Mouse (Mus musculus) large intestine, adult 2 months (tissue): ENCODE measurements around the gene Ggt5. TPM values are rescaled to one million over a fixed set of nuclear protein-coding genes. Genes with fewer than 3 reads are reported as not detected.

ENCODE experiments used
- DNase-seq: peaks from one replicate; pipeline ENCODE4 v3.0.0-alpha.2; 2012; ENCODE audit warnings: low read depth, low spot score
- WGBS: fragments of 180-500 bp; shearing (Covaris S2); methylation state at CpG from one replicate; pipeline ENCODE4 v1.1.7; 2018; 5-methylcytosine and 5-hydroxymethylcytosine counted together
- polyA plus RNA-seq: library from polyadenylated mRNA; depleted of rRNA; stranded (reverse); fragments of >200 nt; gene quantifications from 2 replicates; pipeline ENCODE4 v1.2.3, GENCODE M21; 2012; rRNA removed

Gene Ggt5
- 16.0 and 26.1 TPM in 2 replicates for polyA plus RNA-seq

DNA sequence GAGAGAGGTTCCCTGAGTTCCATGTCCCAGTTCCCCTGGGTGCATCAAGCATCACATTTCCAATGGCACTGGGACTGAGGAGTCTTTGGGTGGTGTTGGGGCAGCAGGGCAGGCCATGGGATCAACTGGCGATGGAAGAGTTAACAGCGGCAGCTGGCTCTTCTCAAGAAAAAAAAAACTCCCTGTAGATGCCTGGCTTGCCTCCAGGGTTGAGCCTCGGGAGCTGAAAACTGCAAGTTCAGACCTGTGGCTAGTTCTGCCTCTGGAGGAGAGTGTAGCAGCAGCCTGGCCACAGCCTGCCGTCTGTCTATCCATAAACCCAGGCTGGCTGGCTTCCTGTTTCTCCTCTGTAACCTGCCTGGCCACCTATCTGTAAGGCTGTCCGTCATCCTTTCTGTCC, at the start of gene Ggt5:
Ggt5 (plus strand) TSS at position 212 of the 400 bp plus-strand sequence.
- 24% methylated on average over 5 of the region's 5 CpGs for WGBS
- no peak for DNase-seq

GRCm38 (mm10) chr10:75547901-75548300, 41.2 kb upstream of the Ggt5 start:
- no peak for DNase-seq
- 35% methylated on average over 7 of the region's 7 CpGs for WGBS

DNA sequence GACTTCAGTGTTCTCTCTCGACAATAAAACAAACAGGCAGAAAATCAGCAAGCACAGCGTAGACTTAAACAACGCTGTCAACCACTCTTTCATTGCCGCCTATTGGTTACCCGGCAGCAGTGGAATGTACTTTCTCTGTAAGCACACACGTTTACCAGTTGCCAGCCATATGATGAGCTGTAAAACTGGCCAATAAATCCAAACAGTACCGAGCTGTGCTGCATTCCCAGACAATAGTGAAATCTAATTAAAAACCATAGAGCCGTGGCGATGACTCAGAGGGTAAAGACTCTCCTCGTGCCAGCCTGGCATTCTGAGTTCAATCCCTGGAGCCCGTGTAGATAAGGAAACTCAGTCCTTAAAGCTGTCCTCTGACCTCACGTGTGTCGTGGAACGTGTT, 40.7 kb upstream of the Ggt5 start:
- 17% methylated on average over 14 of the region's 14 CpGs for WGBS
- DNase-seq, result peak; percentile 89

DNA sequence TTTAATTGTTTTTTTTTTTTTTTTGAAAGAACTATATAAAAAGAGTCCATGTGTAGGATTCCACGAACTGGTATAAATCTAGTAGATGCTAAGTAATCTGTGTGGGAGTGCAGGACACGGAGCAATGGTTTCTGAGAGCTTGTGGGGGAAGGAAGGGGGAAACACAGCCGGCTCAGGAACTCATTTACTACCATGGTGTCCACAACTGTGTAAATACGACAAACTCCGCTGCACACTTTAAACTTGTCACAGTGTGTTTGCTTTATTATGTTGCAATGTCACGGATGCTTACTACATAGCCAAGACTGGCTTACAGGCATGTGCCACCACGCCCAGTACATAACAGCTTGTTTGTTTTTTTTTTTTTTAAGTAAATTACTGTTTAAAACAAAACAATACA, 39.3 kb upstream of the Ggt5 start:
- WGBS, result 46% methylated on average over 7 of the region's 7 CpGs
- no peak for DNase-seq

DNA sequence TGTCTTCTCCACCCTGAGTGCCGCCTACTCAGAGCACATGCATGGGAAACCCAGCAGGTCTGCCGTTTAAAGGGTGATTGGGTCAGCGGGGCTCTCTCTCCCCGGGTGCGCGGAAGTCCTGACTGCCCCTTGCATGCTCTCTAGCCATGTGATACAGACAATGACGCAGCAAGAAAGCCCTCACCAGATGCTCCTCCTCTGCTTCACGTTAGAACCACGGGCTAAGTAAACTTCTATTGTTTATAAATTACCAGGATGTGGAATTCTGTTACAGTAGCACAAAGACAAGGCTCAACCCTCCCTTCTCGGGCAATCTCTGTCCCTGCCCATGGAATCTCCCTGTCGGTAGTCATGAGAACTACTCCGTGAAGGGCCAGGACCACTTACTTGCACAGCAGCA, 38.0 kb upstream of the Ggt5 start:
- 38% methylated on average over 12 of the region's 12 CpGs for WGBS
- DNase-seq, result no peak

DNA sequence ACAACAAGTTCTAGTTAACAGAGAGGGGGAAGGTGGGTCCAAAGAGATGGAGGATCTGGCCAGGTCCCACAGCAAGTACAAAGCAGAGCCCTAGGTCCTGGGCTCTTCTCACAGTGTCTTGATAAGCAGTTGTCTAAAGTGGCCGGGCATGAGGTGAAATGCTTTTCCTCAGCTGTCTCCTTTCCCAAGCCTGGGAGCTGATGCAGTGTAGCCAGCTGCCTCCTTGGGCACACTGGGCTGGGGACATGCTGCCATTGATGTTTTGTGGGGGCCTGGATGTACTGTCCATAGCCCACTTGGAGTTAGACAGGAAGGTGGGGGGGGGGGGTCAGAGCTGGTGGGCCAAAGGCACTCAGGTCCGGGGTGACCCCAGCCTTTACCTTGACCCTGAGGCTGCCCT, 37.0 kb upstream of the Ggt5 start:
- no peak for DNase-seq
- 83% methylated on average over 2 of the region's 2 CpGs for WGBS

DNA sequence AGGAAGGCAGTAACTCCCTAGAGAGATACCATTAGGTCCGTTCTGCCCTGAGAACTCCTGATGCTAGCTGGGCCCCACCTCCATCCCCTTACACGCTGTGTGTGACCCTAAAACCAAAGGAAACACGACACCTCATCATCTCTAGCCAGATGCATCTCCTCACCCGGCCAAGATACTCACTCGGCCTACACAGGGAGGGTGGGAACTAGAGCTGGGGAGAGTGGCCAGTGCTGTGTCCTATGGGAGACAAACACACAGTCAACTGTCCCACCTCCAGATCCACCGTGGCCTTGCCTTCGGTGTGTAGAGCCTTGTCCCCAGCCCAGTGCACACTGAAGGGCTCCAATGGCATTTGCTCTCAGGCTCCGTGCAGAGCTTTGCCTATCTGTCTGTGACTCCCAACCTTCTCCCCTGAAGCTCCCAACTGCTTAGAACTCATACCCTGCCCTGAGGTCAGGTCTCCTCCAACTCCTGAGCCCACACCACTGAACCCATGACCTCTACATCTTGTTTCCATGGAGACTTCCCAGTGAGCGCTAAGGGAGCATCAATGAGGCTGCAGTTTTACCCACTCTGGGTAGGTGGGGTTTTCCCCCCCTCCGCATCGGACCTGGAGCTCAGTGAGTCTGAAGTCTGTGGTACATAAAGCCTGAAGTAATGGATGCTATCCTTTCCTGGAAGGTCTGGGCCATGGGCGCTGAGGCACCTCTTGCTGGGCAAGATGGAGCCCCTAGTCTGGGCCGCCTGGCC, 36.3 kb upstream of the Ggt5 start:
- WGBS, result 84% methylated on average over 13 of the region's 13 CpGs
- no peak for DNase-seq

GRCm38 (mm10) chr10:75554090-75554489, 35.0 kb upstream of the Ggt5 start:
- no peak for DNase-seq
- WGBS, result 74% methylated on average over 8 of the region's 8 CpGs

DNA sequence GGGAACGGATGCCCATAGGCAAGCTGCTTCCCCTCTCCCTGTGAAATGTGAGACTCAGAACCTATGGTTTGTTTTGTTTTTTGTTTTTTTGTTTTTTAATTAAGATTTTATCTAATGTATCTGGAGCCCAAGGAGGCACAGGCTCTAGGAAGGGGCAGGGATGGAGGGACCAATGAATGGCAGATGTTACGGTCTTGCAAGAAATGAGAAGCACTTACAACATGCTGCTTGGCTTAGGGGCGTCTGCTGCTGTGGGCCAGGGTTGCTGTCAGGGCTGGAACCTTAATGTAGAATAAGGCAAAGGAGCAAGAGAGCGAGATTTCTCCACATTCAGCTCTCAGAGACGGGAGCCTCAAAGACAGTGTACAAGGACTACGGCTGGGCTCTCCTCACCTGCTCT, 33.6 kb upstream of the Ggt5 start:
- WGBS, result 86% methylated on average over 6 of the region's 6 CpGs
- DNase-seq, result no peak

GRCm38 (mm10) chr10:75556026-75556425, 33.1 kb upstream of the Ggt5 start:
- WGBS, result 37% methylated on average over 9 of the region's 9 CpGs

DNA sequence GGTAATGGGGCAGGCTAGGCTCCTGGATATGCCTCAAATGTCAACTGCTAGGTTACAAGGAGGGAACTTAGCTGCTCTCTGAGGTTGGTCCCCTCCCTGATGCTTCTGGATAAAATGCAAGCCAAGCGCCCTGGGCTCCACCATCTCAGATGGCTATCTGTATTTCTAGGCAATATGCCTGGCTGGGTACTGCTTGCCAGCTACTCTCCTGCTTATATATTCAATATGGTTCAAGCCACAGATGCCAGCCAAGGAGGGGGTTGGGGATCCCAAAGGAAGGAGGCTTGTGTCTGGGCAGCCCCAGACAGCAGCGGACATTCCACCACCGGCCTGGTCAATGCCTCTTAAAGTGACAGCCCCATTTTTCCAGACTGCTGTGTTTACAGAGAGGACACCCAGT, 30.6 kb upstream of the Ggt5 start:
- DNase-seq, result no peak
- 63% methylated on average over 3 of the region's 3 CpGs for WGBS

More at GRCm38 (mm10) chr10:75556026-75556425, 33.1 kb upstream of the Ggt5 start:
- DNase-seq, result no peak

DNA sequence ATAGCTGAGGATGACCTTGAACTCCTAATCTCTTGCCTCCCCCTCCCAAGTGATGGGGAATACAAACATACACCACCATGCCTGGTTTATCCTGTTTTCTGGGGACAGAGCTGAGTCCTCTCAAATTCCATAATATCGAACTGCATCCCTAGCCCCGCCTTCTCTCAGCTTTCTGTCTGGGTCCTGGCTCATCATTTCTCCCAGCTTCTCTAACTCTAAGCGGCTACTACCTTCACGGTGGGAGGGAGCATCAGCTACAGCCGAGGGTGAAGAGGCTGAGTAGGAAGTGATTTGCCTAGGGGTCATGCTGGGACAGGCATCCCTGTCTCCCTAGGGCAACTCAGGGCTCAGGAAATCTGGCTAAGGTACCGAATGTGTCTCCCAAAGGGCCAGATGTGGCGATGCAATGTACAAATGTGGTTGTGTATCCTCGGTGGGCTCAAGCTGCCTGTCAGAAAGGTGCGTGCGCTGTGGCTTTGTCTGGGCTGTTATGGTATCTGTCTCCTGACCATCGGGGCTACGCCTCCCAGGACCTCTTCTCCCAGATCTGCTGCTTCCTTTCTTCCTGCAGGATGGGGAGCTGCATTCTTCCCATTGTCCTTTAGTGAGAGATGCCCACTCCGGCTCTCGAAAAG, 30.0 kb upstream of the Ggt5 start:
- 14% methylated on average over 14 of the region's 14 CpGs for WGBS
- DNase-seq, result no peak

GRCm38 (mm10) chr10:75559676-75560548, 29.2 kb upstream of the Ggt5 start, which contains the start of gene Lrrc75b:
Gene Lrrc75b (minus strand): TSS chr10:75560330.
- 1% methylated on average over 73 of the region's 75 CpGs for WGBS
- DNase-seq, result no peak

GRCm38 (mm10) chr10:75560549-75560899, 28.6 kb upstream of the Ggt5 start:
- 36% methylated on average over 6 of the region's 6 CpGs for WGBS
- no peak for DNase-seq

DNA sequence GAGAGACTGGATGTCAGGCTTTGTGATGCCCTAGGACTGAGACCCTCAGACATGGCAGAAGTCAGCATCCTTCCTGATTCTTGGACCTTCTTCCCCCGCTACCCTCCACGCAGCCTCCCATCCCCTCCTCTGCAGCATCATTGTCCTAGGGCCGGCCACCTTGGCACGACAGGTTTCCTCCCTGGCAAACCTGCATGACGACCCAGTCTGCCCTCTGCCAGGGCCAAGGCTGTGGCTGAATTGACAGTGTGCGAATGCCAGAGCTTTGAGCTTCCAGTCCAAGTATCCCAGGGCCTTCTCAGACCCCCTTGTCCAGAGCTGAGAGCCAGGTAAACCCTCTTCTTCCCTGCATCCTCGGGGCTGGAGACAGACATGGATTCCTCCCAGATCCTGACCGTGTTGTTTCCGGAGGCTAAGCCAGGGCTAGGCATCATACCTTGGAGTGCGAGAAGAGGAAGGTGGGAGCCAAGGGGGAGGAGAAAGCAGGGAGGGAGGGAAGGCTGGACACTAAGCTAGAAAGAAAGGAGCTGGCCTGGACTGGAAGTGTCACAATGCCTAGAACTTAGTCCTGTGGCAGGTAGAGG, 28.0 kb upstream of the Ggt5 start, which contains the start of gene Ggt1:
Ggt1 (plus strand) TSS at position 534 of the 584 bp plus-strand sequence.
- WGBS, result 64% methylated on average over 10 of the region's 10 CpGs
- no peak for DNase-seq

DNA sequence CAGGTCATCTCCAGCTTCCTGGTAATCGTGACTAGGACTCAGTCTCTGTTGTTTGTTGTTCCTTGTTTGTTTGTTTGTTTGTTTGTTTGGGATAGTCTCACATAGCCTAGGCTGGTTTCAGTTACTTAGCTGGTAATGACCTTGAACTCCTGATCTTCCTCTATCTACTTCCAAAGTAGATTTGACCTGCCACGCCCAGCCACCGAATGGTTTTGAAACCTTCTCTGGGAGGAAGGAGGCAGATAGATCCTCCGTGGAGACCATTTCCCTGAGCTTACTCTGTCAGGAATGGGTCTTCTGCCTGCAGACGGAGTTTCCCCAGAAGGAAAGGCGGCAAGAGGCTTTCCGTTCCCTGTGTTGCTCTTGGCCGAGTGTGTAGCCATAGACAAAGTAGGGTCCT, 26.5 kb upstream of the Ggt5 start:
- DNase-seq, result no peak
- 69% methylated on average over 8 of the region's 8 CpGs for WGBS

GRCm38 (mm10) chr10:75564687-75565265, 24.4 kb upstream of the Ggt5 start:
- 86% methylated on average over 12 of the region's 12 CpGs for WGBS
- DNase-seq, result no peak

GRCm38 (mm10) chr10:75565436-75565835, 23.7 kb upstream of the Ggt5 start:
- DNase-seq, result no peak
- 30% methylated on average over 6 of the region's 6 CpGs for WGBS

- DNase-seq, result no peak
These were observed 23.2 kb upstream of the Ggt5 start for GRCm38 (mm10) chr10:75565906-75566305.

DNA sequence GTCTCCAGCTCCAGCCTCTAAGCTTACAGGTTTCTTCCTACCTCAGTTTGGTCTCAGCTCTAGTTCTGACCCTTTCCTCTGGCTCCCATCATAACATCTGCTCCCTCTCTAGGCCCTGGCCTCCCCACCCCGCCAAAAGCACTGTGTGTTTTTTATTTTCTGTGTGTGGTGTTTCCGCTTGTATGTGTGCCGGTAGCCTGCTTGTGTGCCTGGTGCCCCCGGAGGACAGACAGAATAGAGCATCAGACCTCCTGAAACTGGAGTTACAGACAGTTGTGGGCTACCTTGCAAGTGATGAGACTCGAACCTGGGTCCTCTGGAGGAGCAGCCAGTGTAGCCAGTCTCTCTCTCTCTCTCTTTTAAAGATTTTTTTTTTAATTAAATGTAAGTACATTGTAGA, 22.8 kb upstream of the Ggt5 start:
- WGBS, result 75% methylated on average over 5 of the region's 5 CpGs
- DNase-seq, result no peak

More at GRCm38 (mm10) chr10:75565906-75566305, 23.2 kb upstream of the Ggt5 start:
- WGBS, result 38% methylated on average over 7 of the region's 7 CpGs
